Comparison of ENCODE assay signal across 26 mouse cellular contexts in genomic region chr2:131814327-131814726, GRCm38 (mm10). TPM values are rescaled to one million over a fixed set of nuclear protein-coding genes. Genes with fewer than 3 reads are reported as not detected.
DNase-seq lines count a peak whose midpoint lies in the region.
"Had no signal": no experiment of that assay in that cellular context is flagged by ENCODE, and none has a peak within 500 bp of the region (broad histone marks: within the 10 kb centered on the region; RNA-seq: fewer than 3 reads in every experiment).

No protein-coding gene starts in this region.

- H3K27ac ChIP-seq in heart, embryonic 10.5 days, result no peak overlapping the region
- H3K27ac ChIP-seq: embryonic facial prominence, embryonic 13.5 days; embryonic facial prominence, embryonic 15.5 days; forebrain, embryonic 10.5 days; forebrain, embryonic 12.5 days had no signal

- intact Hi-C loops in heart, postnatal 14 days (cut with DNase I), result loop anchor here (5.0 kb wide), 1 partner anchor 42 kb away; no protein-coding TSS in a partner anchor

- 84% methylated on average over 10 of the region's 10 CpGs for WGBS in heart, embryonic 10.5 days

- H3K27me3 ChIP-seq in heart, embryonic 10.5 days (ENCODE audit: insufficient read depth, poor library complexity, severe bottlenecking), result peaks cover 22% of the 10 kb centered on the region

- no peaks in the 10 kb centered on the region for H3K36me3 ChIP-seq in heart, embryonic 10.5 days
- H3K36me3 ChIP-seq: embryonic facial prominence, embryonic 13.5 days; embryonic facial prominence, embryonic 15.5 days; forebrain, embryonic 10.5 days; forebrain, embryonic 12.5 days had no signal

- no peaks in the 10 kb centered on the region for H3K9me3 ChIP-seq in heart, embryonic 10.5 days
- H3K9me3 ChIP-seq: embryonic facial prominence, embryonic 13.5 days; embryonic facial prominence, embryonic 15.5 days; forebrain, embryonic 10.5 days; forebrain, embryonic 12.5 days had no signal

- peak; percentile 42 for DNase-seq in heart, embryonic 10.5 days (ENCODE audit: low spot score)
- no peak for DNase-seq in heart, postnatal 14 days
- peak; percentile 2 for DNase-seq in layer of hippocampus, adult 9-11 months
- DNase-seq in layer of hippocampus, postnatal 25 days (ENCODE audit: extremely low spot score in 1 of 2, low spot score in 1 of 2), result no peak
- DNase-seq: adrenal gland, adult 2 months; adrenal gland, postnatal 10 days; adrenal gland, postnatal 25 days; cerebellum, adult 11 months; cerebellum, adult 18-20 months; cerebellum, adult 8-10 months; cerebellum, adult 9-11 months; cerebellum, postnatal 14 days; cerebellum, postnatal 36 days; embryo, embryonic 11 days had no signal

- 0 out of 2 replicates have a peak, but pooled peaks cover 3% of the 10 kb centered on the region for H3K4me1 ChIP-seq in heart, embryonic 10.5 days
- H3K4me1 ChIP-seq: embryonic facial prominence, embryonic 13.5 days; embryonic facial prominence, embryonic 15.5 days; forebrain, embryonic 10.5 days; forebrain, embryonic 12.5 days had no signal

- H3K4me3 ChIP-seq in heart, embryonic 10.5 days, result no peak overlapping the region
- H3K4me3 ChIP-seq: embryonic facial prominence, embryonic 13.5 days; embryonic facial prominence, embryonic 15.5 days; erythroblast, embryonic 14.5 days; forebrain, embryonic 10.5 days; forebrain, embryonic 12.5 days had no signal

RNA-seq across cellular contexts. Expression of gene Erv3, which starts 45.2 kb away (rescaled TPM):
- polyA plus RNA-seq in heart, embryonic 10.5 days (2016; fragmentation: Nextera tagmentation; extraction: Ambion mirVana), result not detected in 2 replicates
- not detected for total RNA-seq in heart, postnatal 14 days (2021)
- total RNA-seq in layer of hippocampus, postnatal 25 days (2021), result under 1 TPM in 1 of 2 experiments, not detected in 1; 0.30 TPM
- total RNA-seq: adrenal gland, adult 2 months; adrenal gland, postnatal 10 days; adrenal gland, postnatal 25 days; adrenal gland, postnatal 4 days; common myeloid progenitor, adult 5-6 weeks; ES-E14 had no signal
- polyA plus RNA-seq: adrenal gland, adult 2 months; C2C12; embryonic facial prominence, embryonic 11.5 days; embryonic facial prominence, embryonic 13.5 days; erythroblast, embryonic 14.5 days; forebrain, embryonic 10.5 days; forebrain, embryonic 12.5 days; forebrain, embryonic 14.5 days; forebrain, embryonic 16.5 days had no signal

Comparison
In these comparisons a context has a peak if more than half of its experiments do, and no peak if none do; other contexts are left out.
1. DNase-seq: peak in heart, embryonic 10.5 days (single experiment) and layer of hippocampus, adult 9-11 months (single experiment); none in heart, postnatal 14 days (0 of 2) and layer of hippocampus, postnatal 25 days (0 of 2).